Mouse (Mus musculus): ENCODE data around the gene Sox21. TPM values are rescaled to one million over a fixed set of nuclear protein-coding genes. Genes with fewer than 3 reads are reported as not detected.

The Sox21 gene
- polyA plus RNA-seq, 1 experiment from 2014 or later: 0.96 TPM

Small RNA genes lying within 50 kb of the gene (microRNA-seq; reads per million reads assigned to microRNA genes)
- not detected for gene Mir6241

Other genes starting within 250 kb of the Sox21 start
- gene Dct, start 184.8 kb downstream of the Sox21 start, polyA plus RNA-seq (2015; fragmentation: Nextera tagmentation; extraction: Ambion mirVana): 0.76 and 1.2 TPM in 2 replicates
- 35.5 and 35.7 TPM in 2 replicates for gene Tgds, start 104.3 kb downstream of the Sox21 start, polyA plus RNA-seq (2015; fragmentation: Nextera tagmentation; extraction: Ambion mirVana)
- 60.6 and 60.8 TPM in 2 replicates for gene Gpr180, start 99.9 kb downstream of the Sox21 start, polyA plus RNA-seq (2015; fragmentation: Nextera tagmentation; extraction: Ambion mirVana)
- not detected in 2 replicates for gene Gm9376, start 29.9 kb upstream of the Sox21 start, polyA plus RNA-seq (2015; fragmentation: Nextera tagmentation; extraction: Ambion mirVana)

All from lung, embryonic 15.5 days (tissue).